Comparison of ENCODE assay signal across 8 mouse cellular contexts in the genomic region with DNA sequence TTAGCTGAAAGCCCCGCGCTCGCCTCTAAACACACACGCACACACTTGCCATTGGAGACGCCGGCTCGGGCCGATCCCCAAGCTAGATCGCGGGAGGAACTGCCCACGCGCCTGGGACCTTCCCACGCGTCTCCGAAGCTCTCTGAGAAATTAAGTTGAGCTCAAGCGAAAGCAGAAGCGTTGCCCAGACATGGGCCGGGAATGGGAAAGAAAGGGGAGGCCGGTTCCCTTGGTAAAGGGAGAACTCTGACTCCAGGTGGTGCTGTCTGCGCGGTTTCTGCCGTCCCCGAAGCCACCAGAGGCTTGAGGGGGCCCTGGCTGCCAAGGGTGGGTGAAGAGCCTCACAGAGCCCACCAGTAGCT. TPM values are rescaled to one million over a fixed set of nuclear protein-coding genes. Genes with fewer than 3 reads are reported as not detected.
DNase-seq lines count a peak whose midpoint lies in the region; ATAC-seq lines count a peak whose summit lies in the region.

A gene (minus strand): TSS at position 210 of the 362 bp plus-strand sequence.

- WGBS in hindbrain, embryonic 13.5 days: under 1% methylated on average over 23 of the region's 23 CpGs

- no peaks in the 10 kb centered on the region for H3K9me3 ChIP-seq in hindbrain, embryonic 13.5 days

- H3K36me3 ChIP-seq in hindbrain, embryonic 13.5 days: no peaks in the 10 kb centered on the region

- peak; percentile 57 for ATAC-seq in hindbrain, embryonic 13.5 days (ENCODE audit: low FRiP score)

- peak within 1 kb of the TSS; percentile 94 for H3K27ac ChIP-seq in hindbrain, embryonic 13.5 days

- H3K4me2 ChIP-seq in hindbrain, embryonic 13.5 days: peak within 1 kb of the TSS; percentile 84

- DNase-seq in NIH3T3 (ENCODE audit: low read depth): peak; percentile 82
- peak; percentile 35 to 58 for DNase-seq in cerebellum, postnatal 25 days
- peak; percentile 72 for DNase-seq in gastrocnemius, adult 18-20 months (ENCODE audit: low spot score)
- peak; percentile 71 to 76 for DNase-seq in layer of hippocampus, postnatal 36 days
- DNase-seq in lung, postnatal 14 days: peak; percentile 78
- peak; percentile 30 for DNase-seq in retina, adult 2 months (ENCODE audit: low read depth, low spot score)
- peak; percentile 74 to 75 for DNase-seq in urinary bladder, postnatal 4 days (ENCODE audit: low spot score in 2 of 2)

- peak within 1 kb of the TSS; percentile 75 for H3K4me3 ChIP-seq in hindbrain, embryonic 13.5 days

- H3K9ac ChIP-seq in hindbrain, embryonic 13.5 days: peak within 1 kb of the TSS; percentile 94

- peaks cover 64% of the 10 kb centered on the region for H3K4me1 ChIP-seq in hindbrain, embryonic 13.5 days (replicated peaks)

- H3K27me3 ChIP-seq in hindbrain, embryonic 13.5 days: peaks cover 32% of the 10 kb centered on the region

RNA-seq across cellular contexts. Expression of the gene that starts here (rescaled TPM):
- total RNA-seq in gastrocnemius, adult 18-20 months (2021): 10 to 100 TPM in 1 of 2 experiments, 1 to 10 TPM in 1; 8.7 to 12.3 TPM
- 88.6 and 113 TPM in 2 replicates for polyA plus RNA-seq in hindbrain, embryonic 13.5 days (2015; fragmentation: Nextera tagmentation; extraction: Ambion mirVana)
- total RNA-seq in layer of hippocampus, postnatal 36 days (2021): 100 to 1,000 TPM; 110 to 111 TPM

Comparison
In these comparisons a context has a peak if more than half of its experiments do, and no peak if none do; other contexts are left out.
1. Peak in every context shown above with its lines: DNase-seq, ATAC-seq, H3K4me3 ChIP-seq and H3K27ac ChIP-seq.
2. RNA of the gene that starts here (total RNA-seq): 110 to 111 TPM in layer of hippocampus, postnatal 36 days; 8.7 to 12.3 TPM in gastrocnemius, adult 18-20 months; every median in the first group is over 4 times any median in the second.
3. DNase-seq: peak in every context shown above with its lines; median percentile 82 in NIH3T3; 78 in lung, postnatal 14 days; 74 in urinary bladder, postnatal 4 days; 74 in layer of hippocampus, postnatal 36 days; 72 in gastrocnemius, adult 18-20 months; 46 in cerebellum, postnatal 25 days; 30 in retina, adult 2 months.